Mouse (Mus musculus) embryonic facial prominence, embryonic 11.5 days (tissue): ENCODE measurements around the gene Lrfn3. TPM values are rescaled to one million over a fixed set of nuclear protein-coding genes. Genes with fewer than 3 reads are reported as not detected.

Experiments used
- ATAC-seq: fragments of 200-750 bp; cut with Nextera tagmentation; replicated peaks from 2 replicates; pipeline ENCODE4 v1.8.0; 2017; ENCODE audit warnings: low read depth; ENCODE audit not compliant: insufficient number of reproducible peaks, low FRiP score, low TSS enrichment
- DNase-seq: peaks from one replicate; pipeline ENCODE4 v3.0.0-alpha.2; 2015; ENCODE audit warnings: low spot score
- H3K27ac ChIP-seq: fragments of 300-500 bp; sonication (generic); replicated peaks from 2 replicates; pipeline ENCODE4 v1.5.1; 2014; ENCODE audit warnings: mild to moderate bottlenecking, low read depth, low read length, control low read depth
- H3K27me3 ChIP-seq: fragments of 300-500 bp; sonication (generic); 2 replicates; pipeline ENCODE4 v1.6.1; 2014; ENCODE audit warnings: mild to moderate bottlenecking, low read length, moderate library complexity, mixed read lengths; ENCODE audit not compliant: control insufficient read depth, insufficient read depth
- H3K36me3 ChIP-seq: fragments of 300-500 bp; sonication (generic); replicated peaks from 2 replicates; pipeline ENCODE4 v1.6.1; 2014; ENCODE audit warnings: low read depth, mild to moderate bottlenecking, low read length, moderate library complexity, mixed read lengths; ENCODE audit not compliant: control insufficient read depth, insufficient read depth
- H3K4me1 ChIP-seq: fragments of 300-500 bp; sonication (generic); 2 replicates; pipeline ENCODE4 v1.6.1; 2014; ENCODE audit warnings: low read length, mixed read lengths; ENCODE audit not compliant: control insufficient read depth, insufficient read depth
- H3K4me2 ChIP-seq: fragments of 300-500 bp; sonication (generic); 2 replicates; pipeline ENCODE4 v1.6.1; 2014; ENCODE audit warnings: low read depth, mild to moderate bottlenecking, control low read depth, low read length, moderate library complexity
- H3K4me3 ChIP-seq: fragments of 300-500 bp; sonication (generic); 2 replicates; pipeline ENCODE4 v1.5.1; 2014; ENCODE audit warnings: low read depth, low read length, control low read depth
- H3K9ac ChIP-seq: fragments of 300-500 bp; sonication (generic); replicated peaks from 2 replicates; pipeline ENCODE4 v1.6.1; 2014; ENCODE audit warnings: mild to moderate bottlenecking, control low read depth, low read length
- H3K9me3 ChIP-seq: fragments of 300-500 bp; sonication (generic); replicated peaks from 2 replicates; pipeline ENCODE4 v1.6.1; 2016; ENCODE audit warnings: mild to moderate bottlenecking, low read length, inconsistent platforms, mixed read lengths; ENCODE audit not compliant: control insufficient read depth
- WGBS: fragments of 180-500 bp; shearing (Covaris S2); extraction: QIAGEN DNeasy Blood & Tissue Kit; methylation state at CpG from one replicate; pipeline ENCODE4 v1.1.7; 2014; 5-methylcytosine and 5-hydroxymethylcytosine counted together
- polyA plus RNA-seq: library from polyadenylated mRNA; unstranded; fragments of >200 nt; fragmentation: Nextera tagmentation; extraction: Ambion mirVana; gene quantifications from 2 replicates; pipeline ENCODE4 v1.2.1, GENCODE M21; 2014

Gene Lrfn3
- polyA plus RNA-seq, 1 experiment from 2014 or later: 5.1 TPM

DNA sequence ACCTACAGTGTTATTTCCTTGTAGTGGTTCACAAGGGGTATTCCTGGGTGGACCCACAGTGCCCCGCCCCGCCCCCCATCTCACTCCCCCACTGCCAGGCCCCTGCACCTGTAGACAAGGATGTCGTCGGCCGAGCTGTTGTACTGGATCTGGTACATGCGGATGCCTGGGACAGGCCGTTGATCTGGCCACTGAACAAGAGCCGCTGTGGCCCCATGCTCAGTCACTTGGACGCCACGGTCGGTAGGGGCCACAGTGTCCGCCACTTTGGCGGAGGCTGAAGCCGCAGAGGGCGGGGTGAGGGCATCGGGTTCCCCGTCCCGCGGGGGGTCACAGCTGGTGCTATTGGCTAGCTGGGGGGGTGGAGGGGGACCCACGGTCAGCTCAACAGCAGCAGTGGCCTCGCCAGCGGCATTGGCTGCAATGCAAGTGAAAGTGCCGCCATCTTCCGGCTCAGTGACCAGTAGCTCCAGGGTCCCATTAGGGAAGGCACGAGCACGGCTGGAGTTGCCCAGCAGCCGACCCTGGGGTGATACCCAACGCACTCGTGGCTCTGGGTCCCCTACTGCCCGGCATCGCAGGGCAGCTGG is 3.2 kb downstream of the Lrfn3 start:
- Histone ChIP-seq H3K9me3 (no peaks in the 10 kb centered on the region), H3K4me3 (no peak overlapping the region), H3K36me3 (peaks cover 4% of the 10 kb centered on the region; the same call in 1 of the 2 replicates), H3K9ac (no peak overlapping the region), H3K27ac (no peak overlapping the region), H3K27me3 (peaks cover 4% of the 10 kb centered on the region; the same call in 1 of the 2 replicates), H3K4me2 (no peak overlapping the region), H3K4me1 (no peaks in the 10 kb centered on the region; the same call in 1 of the 2 replicates)
- no peak for DNase-seq
- no peak for ATAC-seq
- WGBS: 89% methylated on average over 31 of the region's 31 CpGs

DNA sequence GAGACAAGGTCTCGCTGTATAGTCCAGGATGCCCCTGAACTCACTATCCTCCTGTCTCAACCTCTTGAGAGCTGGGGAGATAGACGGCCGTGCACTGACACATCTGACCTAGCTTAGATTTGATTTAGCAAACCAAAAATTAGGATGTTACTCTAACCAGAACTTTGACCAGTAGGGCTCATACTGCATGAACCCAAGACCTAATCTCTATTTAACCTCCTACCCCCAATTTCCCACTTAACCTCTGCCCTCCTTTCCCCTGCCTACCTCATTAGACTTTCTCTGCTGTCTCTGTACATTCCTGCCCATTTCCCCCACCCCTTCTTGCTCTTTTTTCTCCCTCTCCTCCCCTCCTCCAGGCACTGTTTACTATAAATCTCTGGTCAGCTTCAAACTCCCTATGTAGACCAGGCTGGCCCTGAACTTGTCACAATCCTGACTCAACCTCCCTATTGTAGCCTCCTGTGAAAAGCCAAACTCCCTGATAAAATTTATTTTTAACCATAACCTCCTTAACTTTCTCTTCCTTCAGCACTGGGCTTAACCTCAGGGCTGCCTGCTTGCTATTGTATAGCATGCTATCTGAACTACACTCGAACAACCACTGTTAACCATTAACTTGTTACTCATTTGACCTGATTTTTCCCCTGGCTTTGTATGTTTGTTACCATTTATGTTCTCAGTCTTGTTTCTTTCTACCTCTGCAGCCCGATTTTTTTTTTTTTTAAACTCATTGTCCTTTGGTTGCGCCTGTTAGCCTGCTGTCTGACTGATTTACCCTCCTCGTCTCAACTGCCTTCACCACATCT is 4.0 kb downstream of the Lrfn3 start:
- Histone ChIP-seq H3K4me3 (no peak overlapping the region), H3K9me3 (no peaks in the 10 kb centered on the region), H3K27ac (no peak overlapping the region), H3K36me3 (peaks cover 4% of the 10 kb centered on the region; the same call in 1 of the 2 replicates), H3K9ac (no peak overlapping the region), H3K4me1 (no peaks in the 10 kb centered on the region; the same call in 1 of the 2 replicates), H3K4me2 (no peak overlapping the region), H3K27me3 (no peaks in the 10 kb centered on the region; the same call in 1 of the 2 replicates)
- ATAC-seq: no peak
- WGBS: 60% methylated on average over 7 of the region's 7 CpGs
- no peak for DNase-seq

DNA sequence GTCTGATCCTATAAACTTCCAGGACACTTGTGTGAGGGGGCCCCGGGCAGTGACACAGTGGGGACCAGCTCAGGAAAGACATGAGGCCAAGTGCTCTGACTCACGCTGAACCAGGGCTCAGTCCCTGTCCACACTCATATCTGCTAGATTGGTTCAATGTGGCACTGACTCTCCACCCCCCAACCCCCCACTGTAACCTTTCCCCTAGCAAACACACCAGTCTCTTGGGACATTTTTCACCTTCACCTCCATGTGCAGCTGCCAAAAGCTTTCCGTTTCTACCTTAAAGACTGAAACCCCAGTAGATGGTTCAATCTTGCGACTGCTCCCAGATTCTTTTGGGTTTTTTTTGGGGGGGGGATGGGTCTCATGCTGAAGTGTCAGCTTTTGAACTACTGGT is 8.5 kb downstream of the Lrfn3 start:
- no peak overlapping the region for H3K9ac ChIP-seq
- H3K27ac ChIP-seq: no peak overlapping the region
- DNase-seq (no peak), ATAC-seq (no peak)
- no peaks in the 10 kb centered on the region; the same call in 1 of the 2 replicates for H3K4me1 ChIP-seq
- no peak overlapping the region for H3K4me3 ChIP-seq
- H3K4me2 ChIP-seq: no peak overlapping the region
- no peaks in the 10 kb centered on the region for H3K27me3 ChIP-seq
- no peaks in the 10 kb centered on the region for H3K9me3 ChIP-seq
- peaks cover 4% of the 10 kb centered on the region; the same call in 1 of the 2 replicates for H3K36me3 ChIP-seq
- 54% methylated on average over 4 of the region's 4 CpGs for WGBS

DNA sequence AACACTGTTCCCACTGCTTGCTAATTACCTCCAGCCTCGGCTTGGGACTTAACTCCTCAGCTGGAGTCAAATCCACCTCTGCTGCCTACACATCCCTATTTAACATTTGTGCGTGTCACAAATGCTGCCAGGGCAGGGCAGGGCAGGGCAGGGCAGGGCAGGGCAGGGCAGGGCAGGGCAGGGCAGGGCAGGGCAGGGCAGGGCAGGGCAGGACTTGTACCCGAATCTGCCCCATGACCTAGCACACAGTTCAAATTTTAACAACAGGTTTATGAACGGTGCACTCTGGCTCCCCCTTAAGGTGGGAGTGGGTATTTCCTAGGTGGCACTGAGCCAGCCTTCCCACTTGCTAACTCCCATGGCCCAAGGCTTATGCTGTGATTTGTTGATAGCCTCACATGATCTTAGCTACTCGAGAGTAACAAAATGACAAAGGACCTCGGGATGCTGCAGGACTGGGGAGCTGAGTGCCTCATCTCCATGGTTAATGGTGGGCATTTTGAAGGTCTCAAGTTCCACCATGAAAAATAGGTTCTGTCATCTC is 9.2 kb downstream of the Lrfn3 start:
- H3K36me3 ChIP-seq: peaks cover 4% of the 10 kb centered on the region; the same call in 1 of the 2 replicates
- no peak overlapping the region for H3K4me3 ChIP-seq
- H3K9me3 ChIP-seq: no peaks in the 10 kb centered on the region
- H3K4me1 ChIP-seq: no peaks in the 10 kb centered on the region
- no peak overlapping the region for H3K4me2 ChIP-seq
- 9% methylated on average over 6 of the region's 6 CpGs for WGBS
- H3K27me3 ChIP-seq: peaks cover 3% of the 10 kb centered on the region
- DNase-seq: peak; percentile 77
- no peak overlapping the region for H3K27ac ChIP-seq
- no peak overlapping the region for H3K9ac ChIP-seq
- no peak for ATAC-seq

DNA sequence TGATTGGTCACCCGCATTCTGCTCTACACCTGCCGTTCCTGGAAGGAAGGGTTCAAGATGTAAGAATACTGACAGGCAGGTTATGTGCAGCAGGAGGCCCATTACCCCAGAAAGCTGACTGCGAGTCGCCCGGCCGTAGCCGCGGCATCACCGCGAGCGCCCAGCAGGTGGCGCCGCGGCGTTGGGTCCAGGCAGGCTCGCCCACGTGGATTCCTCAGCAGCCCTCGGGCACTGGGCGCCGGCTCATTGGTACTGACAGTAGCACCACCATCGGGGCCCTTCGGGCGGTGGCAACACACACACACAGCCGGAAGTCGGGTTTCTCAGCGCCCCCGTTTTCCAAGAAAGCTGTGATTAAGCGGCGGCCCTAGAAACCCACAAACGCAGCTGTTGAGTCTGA is 14.7 kb downstream of the Lrfn3 start:
- peak overlapping the region; percentile 25; the same call in 1 of the 2 replicates for H3K4me2 ChIP-seq
- H3K4me3 ChIP-seq: no peak overlapping the region

DNA sequence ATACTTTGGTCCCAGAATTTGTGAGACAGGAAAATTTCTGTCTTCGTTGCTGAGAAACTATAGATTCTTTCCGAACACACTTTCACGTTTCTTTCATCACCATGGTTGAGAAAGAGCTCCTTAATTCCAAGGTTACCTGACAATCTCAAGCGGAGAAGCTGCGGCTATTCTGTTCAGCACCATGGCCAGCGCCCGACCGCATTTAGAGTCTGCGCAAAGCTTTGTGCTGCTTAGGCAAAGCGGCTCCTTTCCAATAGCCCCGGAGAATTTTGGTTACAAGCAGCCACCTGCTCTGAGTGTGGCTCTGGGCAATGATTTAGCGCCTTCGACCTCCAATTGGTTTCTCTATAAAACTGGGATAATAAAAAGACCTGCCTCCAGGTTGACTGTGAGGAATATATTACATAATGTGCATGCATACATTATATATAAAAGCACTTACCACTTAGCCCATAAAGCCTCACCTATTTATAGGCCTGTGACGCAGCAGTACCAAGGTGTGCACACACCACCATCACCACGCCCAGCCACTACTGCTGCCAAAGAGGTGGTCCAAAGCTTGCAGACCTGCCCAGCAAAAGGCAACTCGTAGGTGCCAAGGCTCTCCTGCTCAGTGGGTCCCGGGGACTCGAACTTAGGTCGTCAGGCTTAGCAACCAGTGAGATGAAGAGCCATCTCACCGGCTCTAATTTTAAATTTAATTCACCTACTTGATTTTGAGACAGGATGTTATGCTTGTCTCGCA is 15.8 kb downstream of the Lrfn3 start:
- no peak overlapping the region for H3K9ac ChIP-seq

More for the DNA sequence above, 14.7 kb downstream of the Lrfn3 start:
- no peak overlapping the region for H3K9ac ChIP-seq
- H3K36me3 ChIP-seq: no peaks in the 10 kb centered on the region
- no peaks in the 10 kb centered on the region for H3K4me1 ChIP-seq
- under 1% methylated on average over 30 of the region's 30 CpGs for WGBS
- DNase-seq: peak; percentile 77
- no peaks in the 10 kb centered on the region for H3K9me3 ChIP-seq
- ATAC-seq: no peak
- peaks cover 11% of the 10 kb centered on the region for H3K27me3 ChIP-seq
- H3K27ac ChIP-seq: no peak overlapping the region

DNA sequence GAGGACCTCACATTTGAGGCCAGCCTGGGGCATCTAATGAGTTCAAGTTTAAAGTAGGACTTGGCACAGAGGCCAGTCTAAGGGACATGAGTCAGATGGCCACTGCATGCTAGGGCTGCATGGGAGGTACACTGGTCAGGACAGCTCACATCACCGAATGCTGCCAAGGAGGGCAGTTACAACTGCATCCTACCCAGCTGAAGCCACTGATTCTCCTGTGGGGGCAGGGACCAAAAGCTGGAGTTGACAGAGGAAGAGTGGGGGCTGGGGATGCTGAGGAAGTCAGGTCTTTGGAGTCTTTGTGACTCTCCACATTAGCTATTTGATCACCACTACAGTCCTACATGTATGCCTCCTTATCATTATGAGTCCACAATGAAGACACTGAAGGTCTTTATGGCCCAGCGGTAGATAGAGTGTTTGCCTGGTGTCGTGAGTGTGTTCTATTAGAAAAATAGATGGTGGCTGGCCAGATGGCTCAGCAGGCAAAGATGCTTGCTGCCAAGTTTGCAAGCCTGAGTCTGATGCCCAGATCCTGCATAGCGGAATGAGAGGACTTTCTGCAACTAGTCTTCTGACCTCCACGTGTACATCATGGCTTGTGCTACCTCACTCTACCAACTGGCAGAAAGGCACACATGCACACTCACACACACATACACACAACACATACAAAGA is 23.0 kb downstream of the Lrfn3 start:
- Histone ChIP-seq H3K4me1 (no peaks in the 10 kb centered on the region), H3K9ac (no peak overlapping the region), H3K4me3 (no peak overlapping the region), H3K27ac (no peak overlapping the region), H3K9me3 (no peaks in the 10 kb centered on the region), H3K36me3 (no peaks in the 10 kb centered on the region), H3K4me2 (no peak overlapping the region), H3K27me3 (peaks cover 2% of the 10 kb centered on the region; the same call in 1 of the 2 replicates)
- DNase-seq (no peak), ATAC-seq (no peak)
- WGBS: 72% methylated on average over 5 of the region's 5 CpGs

More for the DNA sequence above, 15.8 kb downstream of the Lrfn3 start:
- Histone ChIP-seq H3K4me2 (no peak overlapping the region), H3K9me3 (no peaks in the 10 kb centered on the region), H3K4me1 (no peaks in the 10 kb centered on the region), H3K27ac (no peak overlapping the region), H3K36me3 (no peaks in the 10 kb centered on the region), H3K27me3 (peaks cover 11% of the 10 kb centered on the region), H3K4me3 (no peak overlapping the region)
- peak; percentile 90 for DNase-seq
- 26% methylated on average over 21 of the region's 21 CpGs for WGBS
- no peak for ATAC-seq
